Mouse (Mus musculus): Measurements from ENCODE around the gene Tbc1d17. TPM values are rescaled to one million over a fixed set of nuclear protein-coding genes. Genes with fewer than 3 reads are reported as not detected.

Tbc1d17 gene
- polyA plus RNA-seq, 1 experiment from 2014 or later = 84.0 TPM

DNA sequence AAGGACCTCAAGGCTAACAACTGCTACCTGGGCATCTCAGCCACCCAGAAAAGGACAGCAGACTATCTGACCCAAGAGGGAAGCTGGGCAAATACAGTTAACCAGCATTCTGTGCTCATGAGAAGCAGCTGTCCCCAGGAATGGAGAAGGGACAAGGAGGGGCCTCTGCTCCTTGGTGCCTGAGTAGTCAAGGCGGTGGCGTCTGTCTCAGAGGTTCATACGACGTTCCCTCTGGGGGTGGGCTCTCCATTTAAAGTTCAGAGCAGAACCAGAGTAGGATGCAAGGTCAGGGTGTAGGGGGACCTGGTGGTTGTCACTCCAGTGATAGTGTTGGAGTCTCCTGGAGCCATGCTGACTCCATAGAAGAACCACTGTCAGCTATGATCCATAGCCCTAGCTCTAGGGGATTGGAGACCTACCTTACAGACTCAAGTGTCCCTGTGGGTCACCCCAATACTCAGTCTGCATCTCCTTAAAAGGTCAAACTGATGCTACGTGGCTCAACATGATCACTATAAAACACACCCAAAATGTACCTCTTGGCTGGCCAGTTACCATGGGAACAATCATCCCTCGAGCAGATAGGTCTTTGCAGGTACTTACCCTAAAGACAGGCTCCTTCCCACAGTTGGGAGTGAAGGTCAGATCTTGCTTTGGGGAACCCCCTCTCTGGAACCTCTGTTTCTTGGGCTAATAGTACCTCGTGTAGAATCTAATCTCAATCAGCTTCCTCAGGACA is 37.9 kb downstream of the Tbc1d17 start:
- Histone ChIP-seq H3K27ac (ENCODE audit: low read length) (no peak overlapping the region), H3K9me3 (ENCODE audit: low read length) (no peaks in the 10 kb centered on the region), H3K4me1 (ENCODE audit: insufficient read depth, low read depth, low read length) (no peaks in the 10 kb centered on the region), H3K4me2 (replicated peaks; ENCODE audit: low read depth, low read length) (no peak overlapping the region), H3K27me3 (replicated peaks; ENCODE audit: insufficient read depth, low read length) (no peaks in the 10 kb centered on the region), H3K36me3 (ENCODE audit: insufficient read depth, low read length) (no peaks in the 10 kb centered on the region; the same call in 1 of the 2 replicates), H3K9ac (replicated peaks; ENCODE audit: low read depth) (no peak overlapping the region), H3K4me3 (ENCODE audit: low read depth, low read length) (no peak overlapping the region)
- TF ChIP-seq CTCF (IDR thresholded peaks at IDR 0.05) (no peak), EP300 (IDR thresholded peaks at IDR 0.05) (no peak)
- DNase-seq (ENCODE audit: low spot score) (peak; percentile 4), ATAC-seq (no peak)
- WGBS = 83% methylated on average over 7 of the region's 7 CpGs

DNA sequence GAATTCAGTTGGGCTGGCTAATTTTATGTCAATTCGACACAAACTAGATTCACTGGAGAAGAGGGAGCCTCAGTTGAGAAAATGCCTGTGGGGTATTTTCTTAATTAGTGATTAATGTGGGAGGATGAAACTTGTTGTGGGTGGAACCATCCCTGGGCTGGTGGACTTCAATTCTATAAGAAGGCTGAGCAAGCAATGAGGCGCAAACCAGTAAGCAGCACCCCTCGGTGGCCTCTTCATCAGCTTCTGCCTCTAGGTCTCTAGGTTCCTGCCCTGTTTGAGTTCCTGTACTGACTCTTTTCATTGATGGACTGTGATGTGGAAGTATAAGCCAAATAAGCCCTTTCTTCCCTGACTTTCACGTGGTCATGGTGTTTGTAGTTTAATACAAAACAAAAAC is 38.5 kb downstream of the Tbc1d17 start:
- DNase-seq (ENCODE audit: low spot score) = no peak
- H3K27ac ChIP-seq (ENCODE audit: low read length) = no peak overlapping the region
- H3K4me3 ChIP-seq (ENCODE audit: low read depth, low read length) = no peak overlapping the region
- no peaks in the 10 kb centered on the region; the same call in 1 of the 2 replicates for H3K36me3 ChIP-seq (ENCODE audit: insufficient read depth, low read length)
- WGBS = 80% methylated on average over 4 of the region's 4 CpGs
- no peaks in the 10 kb centered on the region for H3K4me1 ChIP-seq (ENCODE audit: insufficient read depth, low read depth, low read length)
- no peaks in the 10 kb centered on the region for H3K27me3 ChIP-seq (replicated peaks; ENCODE audit: insufficient read depth, low read length)
- no peaks in the 10 kb centered on the region for H3K9me3 ChIP-seq (ENCODE audit: low read length)
- TF ChIP-seq EP300 (IDR thresholded peaks at IDR 0.05) (no peak), CTCF (IDR thresholded peaks at IDR 0.05) (no peak)
- H3K4me2 ChIP-seq (replicated peaks; ENCODE audit: low read depth, low read length) = no peak overlapping the region
- no peak overlapping the region for H3K9ac ChIP-seq (replicated peaks; ENCODE audit: low read depth)
- ATAC-seq = no peak

- TF ChIP-seq EP300 (IDR thresholded peaks at IDR 0.05) (no peak), CTCF (IDR thresholded peaks at IDR 0.05) (no peak)
- Histone ChIP-seq H3K4me1 (ENCODE audit: insufficient read depth, low read depth, low read length) (no peaks in the 10 kb centered on the region), H3K27me3 (replicated peaks; ENCODE audit: insufficient read depth, low read length) (no peaks in the 10 kb centered on the region), H3K9ac (replicated peaks; ENCODE audit: low read depth) (no peak overlapping the region), H3K27ac (ENCODE audit: low read length) (no peak overlapping the region), H3K4me2 (replicated peaks; ENCODE audit: low read depth, low read length) (no peak overlapping the region), H3K9me3 (ENCODE audit: low read length) (no peaks in the 10 kb centered on the region), H3K4me3 (ENCODE audit: low read depth, low read length) (no peak overlapping the region), H3K36me3 (ENCODE audit: insufficient read depth, low read length) (no peaks in the 10 kb centered on the region; the same call in 1 of the 2 replicates)
- 82% methylated on average over 3 of the region's 3 CpGs for WGBS
- ATAC-seq (no peak), DNase-seq (ENCODE audit: low spot score) (peak; percentile 3)
Observed at GRCm38 (mm10) chr7:44809466-44809865, 39.4 kb downstream of the Tbc1d17 start.

DNA sequence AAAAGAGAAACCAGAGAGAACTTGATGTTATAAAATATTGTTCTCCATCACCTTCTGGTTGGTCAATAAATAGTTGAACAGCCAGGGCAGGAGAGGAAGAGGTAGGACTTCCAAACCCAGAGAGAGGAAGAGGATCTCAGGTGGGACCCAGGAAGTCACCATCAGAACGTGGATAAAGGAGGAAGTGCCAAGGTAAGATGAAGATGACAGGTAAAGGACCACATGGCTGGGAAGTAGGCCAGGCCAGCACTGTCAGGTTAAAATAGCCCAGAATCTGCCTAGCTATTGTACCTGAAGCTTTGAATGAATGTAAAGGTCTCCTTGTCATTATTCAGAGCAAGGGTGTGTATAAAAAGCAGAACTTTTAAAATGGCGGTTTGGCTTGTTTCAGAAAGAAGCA is 40.0 kb downstream of the Tbc1d17 start:
- H3K4me2 ChIP-seq (replicated peaks; ENCODE audit: low read depth, low read length) = no peak overlapping the region
- no peak overlapping the region for H3K4me3 ChIP-seq (ENCODE audit: low read depth, low read length)
- TF ChIP-seq CTCF (IDR thresholded peaks at IDR 0.05) (no peak), EP300 (IDR thresholded peaks at IDR 0.05) (no peak)
- no peaks in the 10 kb centered on the region for H3K27me3 ChIP-seq (replicated peaks; ENCODE audit: insufficient read depth, low read length)
- no peaks in the 10 kb centered on the region for H3K4me1 ChIP-seq (ENCODE audit: insufficient read depth, low read depth, low read length)
- 71% methylated on average over 2 of the region's 2 CpGs for WGBS
- ATAC-seq = no peak
- H3K36me3 ChIP-seq (ENCODE audit: insufficient read depth, low read length) = no peaks in the 10 kb centered on the region; the same call in 1 of the 2 replicates
- H3K9ac ChIP-seq (replicated peaks; ENCODE audit: low read depth) = no peak overlapping the region
- DNase-seq (ENCODE audit: low spot score) = no peak
- no peak overlapping the region for H3K27ac ChIP-seq (ENCODE audit: low read length)
- H3K9me3 ChIP-seq (ENCODE audit: low read length) = no peaks in the 10 kb centered on the region

DNA sequence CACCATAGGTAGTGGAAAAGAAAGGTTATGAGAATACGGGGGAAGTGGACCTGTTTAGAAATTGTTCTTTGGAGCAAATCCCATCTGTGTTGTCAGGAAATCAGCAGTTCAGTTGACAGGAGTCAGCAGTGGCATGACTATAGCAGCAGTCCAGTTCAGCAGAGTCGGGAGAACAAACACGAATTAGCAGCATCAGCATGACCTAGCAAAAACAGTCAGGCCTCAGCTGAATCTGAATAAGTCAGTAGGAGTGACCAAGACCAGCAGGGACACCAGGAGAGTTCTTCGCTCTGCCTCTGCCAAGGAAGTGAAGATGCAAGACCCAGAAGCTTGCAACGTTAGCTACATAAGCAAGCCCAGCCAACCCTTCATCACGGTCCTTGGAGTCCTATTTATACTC is 56.1 kb downstream of the Tbc1d17 start:
- ATAC-seq (no peak), DNase-seq (ENCODE audit: low spot score) (no peak)
- H3K27ac ChIP-seq (ENCODE audit: low read length) = no peak overlapping the region
- H3K36me3 ChIP-seq (ENCODE audit: insufficient read depth, low read length) = no peaks in the 10 kb centered on the region
- no peaks in the 10 kb centered on the region for H3K27me3 ChIP-seq (replicated peaks; ENCODE audit: insufficient read depth, low read length)
- H3K4me3 ChIP-seq (ENCODE audit: low read depth, low read length) = no peak overlapping the region
- H3K4me1 ChIP-seq (ENCODE audit: insufficient read depth, low read depth, low read length) = no peaks in the 10 kb centered on the region
- no peak overlapping the region for H3K4me2 ChIP-seq (replicated peaks; ENCODE audit: low read depth, low read length)
- H3K9me3 ChIP-seq (ENCODE audit: low read length) = no peaks in the 10 kb centered on the region
- TF ChIP-seq EP300 (IDR thresholded peaks at IDR 0.05) (no peak), CTCF (IDR thresholded peaks at IDR 0.05) (no peak)
- 77% methylated on average over 6 of the region's 6 CpGs for WGBS
- no peak overlapping the region for H3K9ac ChIP-seq (replicated peaks; ENCODE audit: low read depth)

DNA sequence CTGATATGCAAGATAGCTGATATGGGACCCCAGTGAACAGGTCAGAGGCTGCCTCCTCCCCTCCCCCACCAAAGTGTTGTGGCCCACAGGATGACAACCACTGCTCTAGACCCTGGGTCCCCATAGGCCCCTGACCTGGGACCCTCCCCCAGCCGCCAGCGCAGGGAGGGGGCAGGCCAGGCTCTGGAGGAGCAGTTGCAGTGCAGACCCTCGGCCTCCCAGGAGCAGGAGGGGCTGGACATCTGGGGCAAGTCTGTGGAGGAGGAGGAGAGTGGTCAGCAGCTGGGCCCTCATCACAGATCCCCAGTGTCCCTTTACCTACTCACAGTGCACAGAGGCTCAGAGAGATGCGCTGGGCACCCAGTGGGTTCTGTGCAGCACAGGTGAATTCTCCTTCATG is 58.8 kb downstream of the Tbc1d17 start:
- WGBS = 59% methylated on average over 4 of the region's 4 CpGs
- Histone ChIP-seq H3K4me3 (ENCODE audit: low read depth, low read length) (no peak overlapping the region), H3K27me3 (replicated peaks; ENCODE audit: insufficient read depth, low read length) (no peaks in the 10 kb centered on the region), H3K27ac (ENCODE audit: low read length) (no peak overlapping the region), H3K9ac (replicated peaks; ENCODE audit: low read depth) (no peak overlapping the region), H3K9me3 (ENCODE audit: low read length) (no peaks in the 10 kb centered on the region), H3K4me1 (ENCODE audit: insufficient read depth, low read depth, low read length) (no peaks in the 10 kb centered on the region), H3K4me2 (replicated peaks; ENCODE audit: low read depth, low read length) (no peak overlapping the region), H3K36me3 (ENCODE audit: insufficient read depth, low read length) (no peaks in the 10 kb centered on the region)
- ATAC-seq (no peak), DNase-seq (ENCODE audit: low spot score) (no peak)
- TF ChIP-seq CTCF (IDR thresholded peaks at IDR 0.05) (no peak), EP300 (IDR thresholded peaks at IDR 0.05) (no peak)

All from lung, postnatal 0 days (tissue).